Mouse (Mus musculus) lung, postnatal 25 days (tissue): ENCODE measurements around the gene Zcchc17.
A peak's percentile ranks its signal among the peaks of the same experiment; 100 is the strongest.

Experiments
- DNase-seq: peaks from one replicate; pipeline ENCODE4 v3.0.0; 2022; ENCODE audit warnings: low spot score

The Zcchc17 gene

DNA sequence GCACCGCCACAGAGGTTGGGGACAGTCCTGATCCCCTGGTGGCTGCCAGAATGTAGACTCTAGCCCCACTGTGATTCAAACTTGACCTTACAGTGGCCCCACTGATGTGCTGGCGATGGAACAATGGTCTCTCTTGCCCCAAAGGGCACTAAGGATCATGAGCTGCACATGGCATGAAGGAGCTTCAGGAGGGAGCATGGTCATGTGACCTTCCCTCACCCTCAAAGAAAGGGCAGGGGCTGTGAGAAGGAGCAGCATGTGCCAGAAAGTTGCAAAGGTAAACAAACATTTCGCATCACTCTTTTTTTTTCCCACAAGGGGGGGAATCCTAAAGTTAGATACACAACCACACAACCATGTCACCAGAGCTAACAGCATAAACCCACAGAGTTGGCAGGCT, 41.6 kb downstream of the Zcchc17 start:
- DNase-seq, result no peak

GRCm38 (mm10) chr4:130316691-130317090, 43.1 kb downstream of the Zcchc17 start:
- no peak for DNase-seq

DNA sequence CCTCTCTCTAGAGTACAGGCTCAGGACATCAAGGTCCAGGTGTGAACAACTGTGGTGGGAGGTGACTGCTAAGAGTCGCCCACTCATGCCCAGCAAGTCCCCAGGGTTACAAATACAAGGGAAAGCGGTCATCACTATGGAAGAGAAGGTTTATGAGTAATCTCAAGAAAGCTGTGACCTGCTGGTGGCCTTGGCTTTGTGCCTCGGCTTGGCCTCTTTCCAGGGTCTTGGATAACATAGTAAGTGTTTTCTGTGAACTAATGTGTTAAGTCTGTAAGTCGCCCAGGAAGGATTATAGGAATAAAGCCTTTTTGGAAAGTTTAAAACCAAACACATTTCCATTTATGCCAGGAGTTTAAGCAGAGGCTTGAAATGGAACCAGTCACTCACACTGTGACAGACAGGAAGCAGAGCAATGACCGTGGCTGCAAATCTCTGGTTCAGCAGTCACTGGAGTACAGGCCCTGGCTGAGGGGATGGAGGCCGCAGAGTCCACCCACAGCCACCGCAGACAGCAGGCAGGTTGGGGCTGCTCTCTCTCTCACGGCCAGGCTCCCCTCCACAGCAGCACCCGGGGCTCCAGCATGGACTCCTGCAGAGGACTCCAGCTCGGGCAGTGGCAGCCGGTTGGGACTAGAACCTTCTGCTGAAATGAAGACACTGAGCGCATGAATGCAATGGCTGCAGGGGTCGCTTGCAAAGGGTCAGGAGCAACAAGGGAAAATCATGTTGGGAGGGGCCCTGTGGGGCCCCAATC, 43.8 kb downstream of the Zcchc17 start:
- no peak for DNase-seq

DNA sequence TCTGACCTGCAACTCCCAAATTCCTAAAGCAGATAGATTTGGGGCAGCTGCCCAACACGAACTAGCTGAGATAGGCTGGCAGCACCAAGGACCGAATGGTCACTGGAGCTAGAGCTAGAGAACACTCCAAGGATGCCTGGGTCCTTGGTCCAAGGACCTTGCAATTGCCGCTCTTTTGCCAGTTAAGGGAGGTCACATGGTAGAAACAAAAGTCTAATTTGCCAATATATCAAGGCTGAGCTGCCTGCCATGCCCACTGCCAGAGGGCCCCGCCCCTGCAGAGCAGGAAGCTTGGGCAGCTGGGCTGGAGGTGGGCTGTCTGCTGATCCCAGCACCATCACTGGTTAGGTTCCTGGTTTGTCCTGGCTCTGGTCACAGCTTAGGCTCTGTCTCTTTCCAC, 46.2 kb downstream of the Zcchc17 start:
- DNase-seq, result no peak

- no peak for DNase-seq
Observed at GRCm38 (mm10) chr4:130312526-130312925, 47.2 kb downstream of the Zcchc17 start.

DNA sequence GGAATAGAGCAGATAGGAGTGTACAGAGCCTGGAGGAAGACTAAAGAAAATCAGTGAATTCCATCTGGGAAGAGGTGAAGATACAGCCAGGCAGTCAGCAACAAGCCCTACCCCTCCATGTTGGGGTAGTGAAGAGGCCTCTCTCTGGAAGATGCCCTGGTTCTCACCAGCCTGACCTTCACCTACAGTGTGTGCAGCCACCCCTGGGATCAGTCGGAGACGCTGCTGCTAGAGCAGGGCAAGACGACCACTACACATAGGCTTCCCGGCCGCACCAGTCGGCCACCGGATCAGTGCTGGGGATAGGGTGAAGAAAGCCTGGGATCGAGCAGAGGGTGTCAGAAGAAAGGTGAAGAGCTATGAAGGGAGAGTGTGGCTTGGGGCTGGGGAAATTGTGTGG, 50.5 kb downstream of the Zcchc17 start:
- DNase-seq, result no peak

- no peak for DNase-seq
Observed at GRCm38 (mm10) chr4:130308231-130309081, 51.3 kb downstream of the Zcchc17 start, which contains the start of the genes Fabp3 and Gm10570. Gene Fabp3 (plus strand): TSS chr4:130308595. Gene Gm10570 (minus strand): TSS chr4:130308674.

- DNase-seq, result peak; percentile 69
Observed at GRCm38 (mm10) chr4:130307851-130308230, 51.9 kb downstream of the Zcchc17 start.

GRCm38 (mm10) chr4:130306796-130307630, 52.7 kb downstream of the Zcchc17 start:
- no peak for DNase-seq

DNA sequence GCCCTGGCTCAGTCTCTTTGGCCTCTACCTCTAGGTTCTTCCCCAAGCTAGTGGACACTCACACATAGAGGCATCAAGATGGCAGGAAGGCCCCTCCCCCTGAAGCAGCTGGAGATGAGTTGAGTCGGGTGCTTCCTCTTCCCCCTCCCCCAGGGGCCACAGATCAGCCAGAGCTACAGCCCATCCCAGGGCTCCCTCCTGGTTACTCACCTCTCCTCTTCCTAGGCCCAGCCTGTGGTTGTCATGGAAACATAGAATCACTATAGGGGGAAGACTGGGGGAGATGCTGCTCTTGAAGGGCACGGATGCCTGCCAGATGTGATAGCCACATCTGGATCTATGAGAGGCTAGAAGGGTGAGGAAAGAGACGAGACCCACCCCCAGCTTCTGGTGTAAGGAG, 55.0 kb downstream of the Zcchc17 start:
- no peak for DNase-seq

GRCm38 (mm10) chr4:130302285-130302870, 57.4 kb downstream of the Zcchc17 start:
- DNase-seq, result no peak

DNA sequence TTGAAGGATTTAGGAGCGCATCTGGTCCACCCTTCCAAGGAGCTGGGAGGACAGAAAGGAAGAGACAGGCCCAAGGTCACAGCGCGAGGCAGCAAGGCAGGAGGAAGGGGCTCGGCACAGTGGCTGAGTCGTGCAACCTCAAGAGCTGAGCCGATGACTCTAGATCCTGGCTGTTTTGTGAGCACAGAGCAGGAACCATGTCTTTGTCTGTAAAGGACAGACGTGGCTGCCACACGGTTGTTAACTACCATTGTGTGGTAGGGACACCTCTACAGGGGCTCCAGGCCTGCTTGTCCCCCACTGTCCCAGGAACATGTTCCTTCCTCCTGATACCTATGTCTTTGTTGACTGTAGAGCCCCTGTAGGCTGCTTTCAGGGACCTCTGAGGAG, 60.1 kb downstream of the Zcchc17 start:
- DNase-seq, result no peak

DNA sequence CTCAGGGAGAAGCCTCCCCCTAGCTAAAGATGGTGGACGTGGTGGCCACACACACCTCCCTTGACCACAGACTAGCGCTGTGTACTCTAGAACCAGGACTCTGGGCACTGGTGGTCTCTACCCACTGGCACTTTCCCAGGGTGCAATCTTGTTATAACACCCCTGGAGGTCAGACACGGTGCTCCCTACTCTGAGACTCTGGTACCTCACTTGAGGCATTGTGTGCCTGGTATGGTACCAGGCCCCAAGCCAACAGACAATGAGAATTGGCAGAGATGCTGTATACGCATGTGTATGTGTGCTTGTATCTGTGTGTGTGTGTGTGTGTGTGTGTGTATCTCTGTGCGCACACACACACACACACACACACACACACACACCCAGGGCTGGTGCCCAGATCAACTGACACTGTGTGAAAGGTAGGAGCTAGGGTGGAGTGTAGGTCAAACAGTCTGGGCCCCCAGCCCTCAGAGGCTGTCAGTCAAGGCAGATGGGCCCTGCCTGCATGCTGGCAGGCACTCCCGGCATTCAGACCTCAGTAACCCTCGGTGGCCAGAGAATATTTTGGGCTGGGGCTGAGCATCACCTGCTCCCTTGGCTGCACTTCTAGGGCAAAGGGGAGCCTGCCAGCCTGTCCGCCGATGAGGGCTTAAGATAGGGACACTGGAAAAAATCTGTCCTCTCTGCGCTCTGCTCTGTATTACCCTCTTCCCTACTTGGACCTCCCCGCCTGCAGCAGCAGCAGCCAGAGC, 60.7 kb downstream of the Zcchc17 start:
- no peak for DNase-seq

DNA sequence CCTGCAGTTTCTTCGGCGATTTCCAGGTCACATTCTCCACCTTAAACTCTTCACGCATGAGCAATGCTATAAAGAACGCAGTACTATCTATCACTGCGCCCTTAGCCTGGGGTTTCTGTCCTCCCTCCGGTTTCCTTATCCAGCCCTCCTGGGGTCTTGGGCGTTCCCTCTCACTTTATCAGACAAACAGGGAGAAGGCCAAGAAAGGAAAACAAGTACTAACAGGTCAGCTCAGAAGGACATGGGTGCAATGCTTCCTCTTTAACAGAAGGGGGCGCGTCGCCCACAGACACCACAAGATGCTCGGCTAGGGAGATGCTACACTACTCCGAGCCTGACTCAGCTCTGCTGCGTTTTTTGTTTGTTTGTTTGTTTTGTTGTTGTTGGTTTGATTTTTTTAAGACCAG, 62.6 kb downstream of the Zcchc17 start:
- DNase-seq, result no peak

- no peak for DNase-seq
Observed at GRCm38 (mm10) chr4:130296243-130296965, 63.3 kb downstream of the Zcchc17 start.

GRCm38 (mm10) chr4:130295047-130295745, 64.5 kb downstream of the Zcchc17 start:
- no peak for DNase-seq

DNA sequence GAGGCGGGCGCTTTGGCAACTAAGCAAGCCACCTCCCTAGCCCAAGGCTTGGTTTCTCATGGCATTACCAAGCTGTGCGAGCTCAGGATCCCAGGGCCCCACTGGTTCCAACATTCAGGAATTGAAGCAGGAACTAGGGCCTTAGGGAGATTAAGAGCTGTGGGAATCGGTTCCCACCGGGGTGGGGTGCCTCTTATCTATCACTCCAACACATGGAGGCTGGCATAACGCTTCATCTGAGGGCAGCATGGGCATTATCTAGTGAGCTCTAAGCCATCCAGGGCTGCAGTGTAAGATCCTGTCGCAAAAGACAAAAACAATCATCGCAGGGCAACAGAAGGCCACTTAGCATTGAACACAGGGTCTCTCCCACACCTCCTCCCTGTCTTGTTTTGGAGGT, 65.2 kb downstream of the Zcchc17 start:
- no peak for DNase-seq

GRCm38 (mm10) chr4:130292271-130292670, 67.5 kb downstream of the Zcchc17 start:
- DNase-seq, result peak; percentile 69

DNA sequence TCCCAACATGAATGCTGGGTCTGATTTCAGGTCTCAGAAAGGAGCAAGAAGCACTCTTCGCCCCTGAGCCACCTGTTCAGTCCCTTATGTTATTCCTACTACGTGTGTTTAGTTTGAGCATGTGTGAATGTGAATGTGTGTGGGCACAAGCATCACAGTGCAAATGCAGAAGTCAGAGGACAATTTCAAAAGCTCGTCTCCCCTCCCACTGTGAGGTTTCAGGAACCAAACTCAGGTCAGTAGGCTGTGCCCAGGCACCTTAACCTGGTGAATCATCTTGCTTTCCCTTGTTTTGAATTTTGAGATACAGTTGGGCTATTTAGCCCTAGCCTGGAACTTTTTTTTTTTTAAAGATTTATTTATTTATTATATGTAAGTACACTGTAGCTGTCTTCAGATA, 69.9 kb downstream of the Zcchc17 start:
- DNase-seq, result no peak

DNA sequence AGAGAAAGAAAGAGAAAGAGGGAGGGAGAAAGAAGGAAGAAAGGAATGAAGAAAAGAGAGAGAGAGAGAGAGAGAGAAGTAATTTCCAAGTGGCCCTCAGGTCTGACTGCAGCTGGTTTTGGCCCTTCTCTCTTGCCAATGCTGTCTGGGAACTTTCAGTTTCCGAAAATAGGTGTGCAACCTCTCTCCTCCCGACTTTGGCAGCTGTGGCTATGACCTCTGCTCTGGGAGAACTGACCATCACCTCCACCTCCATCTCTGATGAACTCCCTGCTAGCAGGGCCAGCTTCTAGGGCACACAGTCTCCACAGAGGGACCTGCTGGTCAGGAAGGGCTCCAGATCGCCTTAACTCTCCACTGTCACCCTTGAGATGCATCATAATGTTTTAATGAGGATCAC, 73.2 kb downstream of the Zcchc17 start:
- no peak for DNase-seq
